ENCODE assay signal across 8 mouse cellular contexts in the genomic region with DNA sequence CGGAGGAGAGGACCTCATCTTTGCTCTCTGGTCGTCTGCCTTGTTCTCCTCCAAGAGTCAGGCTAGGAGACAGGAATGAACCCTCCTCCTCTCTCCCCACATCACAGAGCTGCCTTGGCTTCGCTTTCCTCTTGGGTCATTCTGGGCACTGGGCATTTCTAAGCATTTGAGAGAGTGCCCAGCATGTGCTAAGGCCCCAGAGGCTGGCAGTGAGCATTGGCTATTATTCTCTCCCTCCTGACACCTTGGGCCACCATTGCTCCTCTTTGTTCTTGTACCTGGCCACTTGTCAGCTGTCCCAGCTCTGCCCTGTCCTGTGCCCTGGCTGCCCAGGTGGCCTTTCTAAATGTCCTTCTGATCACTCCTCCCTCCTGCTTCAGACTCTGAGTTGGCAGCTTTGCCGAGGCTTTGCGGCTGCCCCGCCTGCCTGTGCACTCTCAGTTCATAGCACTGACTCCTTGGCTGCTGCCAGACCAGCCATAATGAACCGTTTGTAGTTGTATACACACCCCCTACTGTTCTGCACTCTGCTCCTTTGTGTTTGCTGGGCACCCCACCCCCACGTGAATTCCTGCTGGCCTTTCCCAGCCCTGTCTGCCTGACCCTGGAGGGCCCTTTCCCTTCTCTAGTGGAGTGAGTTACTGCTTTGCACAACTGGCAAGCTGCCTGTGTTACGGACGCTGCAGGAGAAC.
DNase-seq lines count a peak whose midpoint lies in the region; ATAC-seq and TF ChIP-seq lines count a peak whose summit lies in the region.

No protein-coding gene starts in this region.

- no peaks in the 10 kb centered on the region for H3K9me3 ChIP-seq in forebrain, postnatal 0 days (ENCODE audit: low read length)
- H3K9me3 ChIP-seq in hindbrain, postnatal 0 days (ENCODE audit: low read length): no peaks in the 10 kb centered on the region

- H3K36me3 ChIP-seq in forebrain, postnatal 0 days (ENCODE audit: insufficient read depth): peaks cover 40% of the 10 kb centered on the region
- H3K36me3 ChIP-seq in hindbrain, postnatal 0 days (ENCODE audit: insufficient read depth, low read length): no peaks in the 10 kb centered on the region; the same call in 1 of the 2 replicates

- H3K27me3 ChIP-seq in forebrain, postnatal 0 days (ENCODE audit: insufficient read depth, low read length): no peaks in the 10 kb centered on the region
- no peaks in the 10 kb centered on the region for H3K27me3 ChIP-seq in hindbrain, postnatal 0 days (ENCODE audit: insufficient read depth, low read length)

- no peak for TF ChIP-seq CTCF in forebrain, postnatal 0 days (IDR thresholded peaks at IDR 0.05; ENCODE audit: low read depth)
- no peak for TF ChIP-seq CTCF in hindbrain, postnatal 0 days (IDR thresholded peaks at IDR 0.05; ENCODE audit: low read depth)
- no peak for TF ChIP-seq CTCF in left cerebral cortex, adult 2 months (IDR thresholded peaks at IDR 0.05)

- no peak overlapping the region for H3K4me3 ChIP-seq in forebrain, postnatal 0 days (ENCODE audit: low read depth, low read length)
- no peak overlapping the region for H3K4me3 ChIP-seq in hindbrain, postnatal 0 days (ENCODE audit: low read length)
- no peak overlapping the region for H3K4me3 ChIP-seq in left cerebral cortex, adult 2 months

- WGBS in forebrain, postnatal 0 days: 26% methylated on average over 10 of the region's 10 CpGs
- 20% methylated on average over 10 of the region's 10 CpGs for WGBS in hindbrain, postnatal 0 days

- H3K4me1 ChIP-seq in forebrain, postnatal 0 days (ENCODE audit: insufficient read depth): no peaks in the 10 kb centered on the region
- H3K4me1 ChIP-seq in hindbrain, postnatal 0 days (ENCODE audit: insufficient read depth, low read length): peaks cover 11% of the 10 kb centered on the region

- peak overlapping the region; percentile 21; the same call in 1 of the 2 replicates for H3K27ac ChIP-seq in forebrain, postnatal 0 days (ENCODE audit: low read depth, low read length)
- H3K27ac ChIP-seq in hindbrain, postnatal 0 days: peak overlapping the region; percentile 74
- H3K27ac ChIP-seq in left cerebral cortex, adult 2 months: peak overlapping the region; percentile 41; the same call in 1 of the 2 replicates

- ATAC-seq in forebrain, postnatal 0 days: peak; percentile 89
- peak; percentile 95 for ATAC-seq in hindbrain, postnatal 0 days

- no peak overlapping the region for H3K4me2 ChIP-seq in forebrain, postnatal 0 days (ENCODE audit: low read depth)
- no peak overlapping the region for H3K4me2 ChIP-seq in hindbrain, postnatal 0 days (ENCODE audit: low read depth, low read length)

- DNase-seq in adipocyte (ENCODE audit: low spot score): peak; percentile 22
- peak; percentile 51 for DNase-seq in cerebellum, adult 9-11 months
- peak; percentile 43 for DNase-seq in forebrain, postnatal 0 days
- DNase-seq in hindbrain, postnatal 0 days (ENCODE audit: low spot score): peak; percentile 77
- peak; percentile 22 to 47 for DNase-seq in left cerebral cortex, adult 2 months (ENCODE audit: extremely low spot score in 1 of 2, low spot score in 2 of 2)
- DNase-seq in lung, postnatal 10 days: peak; percentile 77
- DNase-seq in right cerebral cortex, postnatal 4 days: peak; percentile 20
- DNase-seq in T-cell, adult 2 months (ENCODE audit: low spot score): no peak

- intact Hi-C loops in left cerebral cortex, adult 2 months (cut with DNase I): no loop called here

- H3K9ac ChIP-seq in forebrain, postnatal 0 days: no peak overlapping the region
- H3K9ac ChIP-seq in hindbrain, postnatal 0 days (replicated peaks; ENCODE audit: low read length): 0 out of 2 replicates have a peak overlapping the region, but pooled peaks have one; percentile 28

Comparison
In these comparisons a context has a peak if more than half of its experiments do, and no peak if none do; other contexts are left out.
1. H3K27ac ChIP-seq: peak in every context shown above with its lines; median percentile 74 in hindbrain, postnatal 0 days; 41 in left cerebral cortex, adult 2 months; 21 in forebrain, postnatal 0 days.